Mouse (Mus musculus) heart, embryonic 15.5 days (tissue): ENCODE measurements around the gene Pcsk7. TPM values are rescaled to one million over a fixed set of nuclear protein-coding genes. Genes with fewer than 3 reads are reported as not detected.

ENCODE experiments used
- ATAC-seq: fragments of 200-750 bp; cut with Nextera tagmentation; replicated peaks from 2 replicates; pipeline ENCODE4 v1.8.0; 2017; ENCODE audit warnings: low read depth, moderate TSS enrichment; ENCODE audit not compliant: insufficient number of reproducible peaks, insufficient read depth, low FRiP score
- H3K27ac ChIP-seq: fragments of 300-500 bp; sonication (generic); 2 replicates; pipeline ENCODE4 v1.5.1; 2015; ENCODE audit warnings: mild to moderate bottlenecking, inconsistent platforms
- H3K27me3 ChIP-seq: fragments of 300-500 bp; sonication (generic); 2 replicates; pipeline ENCODE4 v1.6.1; 2015; ENCODE audit warnings: inconsistent platforms
- H3K36me3 ChIP-seq: fragments of 300-500 bp; sonication (generic); 2 replicates; pipeline ENCODE4 v1.6.1; 2015; ENCODE audit warnings: mild to moderate bottlenecking, inconsistent platforms
- H3K4me1 ChIP-seq: fragments of 300-500 bp; sonication (generic); replicated peaks from 2 replicates; pipeline ENCODE4 v1.6.1; 2015; ENCODE audit warnings: inconsistent platforms
- H3K4me2 ChIP-seq: fragments of 300-500 bp; sonication (generic); 2 replicates; pipeline ENCODE4 v1.6.1; 2015; ENCODE audit warnings: inconsistent platforms, mild to moderate bottlenecking, moderate library complexity
- H3K4me3 ChIP-seq: fragments of 300-500 bp; sonication (generic); 2 replicates; pipeline ENCODE4 v1.5.1; 2015; ENCODE audit warnings: mild to moderate bottlenecking, inconsistent platforms
- H3K9ac ChIP-seq: fragments of 300-500 bp; sonication (generic); 2 replicates; pipeline ENCODE4 v1.6.1; 2015; ENCODE audit warnings: mild to moderate bottlenecking, inconsistent platforms
- H3K9me3 ChIP-seq: fragments of 300-500 bp; sonication (generic); replicated peaks from 2 replicates; pipeline ENCODE4 v1.6.1; 2016; ENCODE audit warnings: inconsistent platforms
- WGBS: fragments of 180-500 bp; shearing (Covaris S2); methylation state at CpG from one replicate; pipeline ENCODE4 v1.1.7; 2015; ENCODE audit warnings: mixed read lengths; 5-methylcytosine and 5-hydroxymethylcytosine counted together
- polyA plus RNA-seq: library from polyadenylated mRNA; unstranded; fragments of >200 nt; fragmentation: Nextera tagmentation; extraction: Ambion mirVana; gene quantifications from 2 replicates; pipeline ENCODE4 v1.2.1, GENCODE M21; 2015

The Pcsk7 gene
- polyA plus RNA-seq: 17.0 and 19.6 TPM in 2 replicates

- Histone ChIP-seq H3K4me1 (peaks cover 21% of the 10 kb centered on the region), H3K9me3 (no peaks in the 10 kb centered on the region), H3K27ac (peak within 1 kb of the TSS; percentile 97), H3K4me3 (peak within 1 kb of the TSS; percentile 78), H3K36me3 (peaks cover 42% of the 10 kb centered on the region), H3K9ac (peak within 1 kb of the TSS; percentile 86), H3K4me2 (peak within 1 kb of the TSS; percentile 71), H3K27me3 (no peaks in the 10 kb centered on the region)
- ATAC-seq: peak; percentile 92
- WGBS: under 1% methylated on average over 71 of the region's 80 CpGs
Measured at GRCm38 (mm10) chr9:45906355-45907077, at the start of gene Pcsk7, which contains the start of gene Rnf214. Gene Pcsk7, plus strand, starts transcription at chr9:45906497. Gene Rnf214, minus strand, starts transcription at chr9:45906911.

- 85% methylated on average over 10 of the region's 10 CpGs for whole genome bisulfite sequencing
Measured at GRCm38 (mm10) chr9:45859364-45859763, 46.9 kb upstream of the Pcsk7 start.

DNA sequence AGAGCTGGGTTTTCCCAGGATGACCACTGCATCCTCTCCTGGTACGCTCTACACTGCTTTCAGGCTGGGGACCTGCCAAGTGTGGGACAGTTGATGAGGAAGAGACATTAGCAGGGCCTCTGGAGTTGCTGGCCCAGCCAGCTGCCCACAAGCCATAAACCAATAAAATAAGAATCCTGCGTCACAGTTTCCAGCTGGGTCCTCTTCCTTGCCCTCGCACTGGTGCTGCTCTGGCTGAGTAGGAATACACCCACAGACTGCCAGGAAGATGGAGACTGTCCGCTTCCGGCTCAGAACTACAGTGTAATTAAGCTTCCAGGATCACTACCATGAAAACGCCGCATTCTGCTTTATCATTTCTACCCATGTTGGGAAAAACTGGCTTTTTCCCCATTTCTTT, 44.5 kb upstream of the Pcsk7 start:
- WGBS: 93% methylated on average over 7 of the region's 7 CpGs
- no peak overlapping the region for H3K9ac ChIP-seq
- H3K9me3 ChIP-seq: no peaks in the 10 kb centered on the region
- H3K4me2 ChIP-seq: no peak overlapping the region
- no peak overlapping the region for H3K27ac ChIP-seq
- no peaks in the 10 kb centered on the region for H3K4me1 ChIP-seq
- ATAC-seq: no peak
- H3K4me3 ChIP-seq: no peak overlapping the region
- H3K36me3 ChIP-seq: peaks cover 83% of the 10 kb centered on the region
- H3K27me3 ChIP-seq: no peaks in the 10 kb centered on the region

More at GRCm38 (mm10) chr9:45859364-45859763, 46.9 kb upstream of the Pcsk7 start:
- no peak for ATAC-seq
- H3K4me1 ChIP-seq: no peaks in the 10 kb centered on the region
- H3K27ac ChIP-seq: no peak overlapping the region
- H3K36me3 ChIP-seq: peaks cover 77% of the 10 kb centered on the region
- no peaks in the 10 kb centered on the region for H3K27me3 ChIP-seq
- no peak overlapping the region for H3K4me3 ChIP-seq
- H3K9ac ChIP-seq: no peak overlapping the region
- H3K9me3 ChIP-seq: no peaks in the 10 kb centered on the region
- H3K4me2 ChIP-seq: no peak overlapping the region

DNA sequence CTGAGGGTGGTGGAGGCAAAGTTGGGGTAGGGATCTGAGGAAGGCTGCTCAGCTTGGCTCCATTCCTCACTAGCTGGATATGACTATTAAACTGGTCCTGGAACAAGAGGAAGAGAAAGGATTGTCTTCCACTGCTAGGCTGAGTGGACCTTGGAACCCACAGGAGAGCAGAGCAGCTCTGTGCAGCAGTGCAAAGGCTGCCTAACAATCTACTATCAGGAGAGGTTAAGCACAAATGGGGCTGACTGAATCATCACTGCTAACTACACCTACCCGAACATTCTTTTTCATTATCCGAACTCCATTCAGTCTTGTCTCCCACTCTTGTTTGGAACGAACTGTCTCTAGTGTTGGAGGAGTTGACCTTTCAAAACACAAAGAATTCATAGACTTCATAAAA, 37.1 kb upstream of the Pcsk7 start:
- Histone ChIP-seq H3K9me3 (no peaks in the 10 kb centered on the region), H3K27me3 (no peaks in the 10 kb centered on the region), H3K4me1 (no peaks in the 10 kb centered on the region), H3K27ac (no peak overlapping the region), H3K9ac (no peak overlapping the region), H3K36me3 (peaks cover 74% of the 10 kb centered on the region), H3K4me2 (no peak overlapping the region), H3K4me3 (no peak overlapping the region)
- 90% methylated on average over 3 of the region's 3 CpGs for WGBS
- no peak for ATAC-seq

DNA sequence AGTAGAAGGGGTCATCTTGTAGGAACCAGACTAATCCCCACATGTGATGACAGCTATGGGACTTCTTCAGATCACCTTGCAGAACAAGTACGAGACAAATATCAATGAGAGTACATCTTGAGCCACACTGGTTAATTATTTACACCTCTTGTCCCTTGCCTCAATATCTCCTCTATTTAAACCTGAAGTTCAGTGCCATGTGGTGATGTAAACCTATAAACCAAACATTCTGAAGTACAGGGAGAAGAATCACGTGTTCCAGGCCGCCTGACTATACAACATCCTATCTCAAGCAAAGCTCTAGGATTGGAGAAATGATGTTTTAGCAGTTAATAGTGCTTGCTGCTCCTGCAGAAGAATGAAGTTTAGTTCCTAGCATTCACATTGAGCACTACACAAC, 36.0 kb upstream of the Pcsk7 start:
- ATAC-seq: no peak
- H3K36me3 ChIP-seq: peaks cover 63% of the 10 kb centered on the region

DNA sequence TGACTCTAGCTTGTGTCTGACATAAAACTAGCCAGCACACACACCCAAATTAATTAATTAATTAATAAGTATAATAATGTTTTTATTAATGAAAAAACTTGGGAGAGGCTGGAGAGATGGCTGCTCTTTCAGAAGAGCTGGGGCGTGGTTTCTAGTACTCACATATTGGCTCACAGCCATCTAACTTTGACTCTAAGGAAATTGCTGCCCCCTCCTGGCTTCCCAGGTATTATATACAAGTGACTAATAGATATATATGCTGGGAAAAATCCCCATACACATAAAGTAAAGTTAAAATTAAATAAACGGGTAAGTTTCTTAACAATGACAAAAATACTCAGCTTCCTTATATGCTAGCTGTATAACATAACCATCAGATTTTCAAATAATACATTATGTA, 28.4 kb upstream of the Pcsk7 start:
- Histone ChIP-seq H3K27ac (no peak overlapping the region), H3K36me3 (peaks cover 29% of the 10 kb centered on the region; the same call in 1 of the 2 replicates), H3K4me1 (no peaks in the 10 kb centered on the region), H3K9me3 (no peaks in the 10 kb centered on the region), H3K4me2 (no peak overlapping the region), H3K27me3 (no peaks in the 10 kb centered on the region), H3K4me3 (no peak overlapping the region), H3K9ac (no peak overlapping the region)
- WGBS: 57% methylated on average over 2 of the region's 2 CpGs
- ATAC-seq: no peak

More for the DNA sequence above, 36.0 kb upstream of the Pcsk7 start:
- Histone ChIP-seq H3K4me3 (no peak overlapping the region), H3K4me2 (no peak overlapping the region), H3K27me3 (no peaks in the 10 kb centered on the region), H3K9ac (no peak overlapping the region), H3K27ac (no peak overlapping the region), H3K9me3 (no peaks in the 10 kb centered on the region), H3K4me1 (no peaks in the 10 kb centered on the region)
- WGBS: 89% methylated on average over 3 of the region's 3 CpGs

DNA sequence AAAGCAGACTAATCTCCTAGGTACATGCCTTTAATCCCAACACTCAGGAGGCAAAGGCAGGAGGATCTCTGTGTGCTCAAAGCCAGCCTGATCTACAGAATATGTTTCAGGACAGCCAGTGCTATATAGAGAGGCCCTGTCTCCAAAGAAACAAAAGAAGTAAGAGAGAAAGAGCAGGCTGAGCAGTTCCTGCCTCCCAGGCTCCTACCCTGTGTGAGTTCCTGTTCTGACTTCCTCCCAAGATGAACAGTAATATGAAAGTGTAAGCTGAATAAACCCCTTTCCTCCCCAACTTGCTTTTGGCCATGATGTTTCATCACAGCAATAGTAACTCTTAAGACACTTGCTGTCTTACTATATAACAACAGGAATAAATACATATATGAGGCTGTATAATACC, 12.6 kb upstream of the Pcsk7 start:
- H3K36me3 ChIP-seq: peaks cover 85% of the 10 kb centered on the region
- ATAC-seq: no peak
- H3K4me1 ChIP-seq: no peaks in the 10 kb centered on the region
- H3K9me3 ChIP-seq: no peaks in the 10 kb centered on the region
- H3K4me2 ChIP-seq: no peak overlapping the region
- H3K27ac ChIP-seq: no peak overlapping the region
- H3K27me3 ChIP-seq: no peaks in the 10 kb centered on the region
- H3K4me3 ChIP-seq: no peak overlapping the region
- no peak overlapping the region for H3K9ac ChIP-seq

DNA sequence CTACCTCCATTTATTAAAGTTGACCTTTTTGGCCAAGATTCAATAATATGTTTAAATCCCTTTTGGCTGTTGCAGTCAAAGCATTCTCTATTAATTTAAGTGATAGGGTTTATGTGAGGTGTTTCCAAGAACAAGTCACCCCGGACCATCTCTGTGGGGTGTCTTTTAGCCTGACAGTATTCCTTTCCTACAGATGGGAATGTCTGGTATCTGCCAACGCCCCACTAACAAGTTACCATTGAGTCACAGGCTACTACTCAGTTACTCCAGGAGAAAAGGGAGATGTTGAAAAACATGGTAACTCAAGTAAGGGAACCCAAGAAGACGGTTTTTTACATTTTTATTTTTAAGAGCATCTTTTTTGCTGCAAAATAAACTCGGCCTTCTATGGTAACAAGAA, 1.1 kb upstream of the Pcsk7 start:
- H3K4me2 ChIP-seq: peak overlapping the region; percentile 71
- H3K36me3 ChIP-seq: peaks cover 33% of the 10 kb centered on the region
- H3K9ac ChIP-seq: peak overlapping the region; percentile 86
- no peaks in the 10 kb centered on the region for H3K9me3 ChIP-seq
- no peak for ATAC-seq
- WGBS: 45% methylated on average over 4 of the region's 4 CpGs
- H3K4me3 ChIP-seq: peak overlapping the region; percentile 78
- no peaks in the 10 kb centered on the region for H3K27me3 ChIP-seq
- H3K27ac ChIP-seq: no peak overlapping the region
- H3K4me1 ChIP-seq: peaks cover 21% of the 10 kb centered on the region

GRCm38 (mm10) chr9:45905811-45906237, 473 bp upstream of the Pcsk7 start:
- ATAC-seq: peak; percentile 33
- peak overlapping the region; percentile 78 for H3K4me3 ChIP-seq
- H3K27ac ChIP-seq: peak overlapping the region; percentile 97
- no peaks in the 10 kb centered on the region for H3K9me3 ChIP-seq
- H3K4me1 ChIP-seq: peaks cover 21% of the 10 kb centered on the region
- no peaks in the 10 kb centered on the region for H3K27me3 ChIP-seq
- peak overlapping the region; percentile 86 for H3K9ac ChIP-seq
- WGBS: under 1% methylated on average over 23 of the region's 27 CpGs
- H3K36me3 ChIP-seq: peaks cover 40% of the 10 kb centered on the region
- H3K4me2 ChIP-seq: peak overlapping the region; percentile 71

GRCm38 (mm10) chr9:45907078-45907428, 756 bp downstream of the Pcsk7 start:
- ATAC-seq: peak; percentile 15
- Histone ChIP-seq H3K36me3 (peaks cover 42% of the 10 kb centered on the region), H3K9ac (peak overlapping the region; percentile 86), H3K9me3 (no peaks in the 10 kb centered on the region), H3K4me2 (peak overlapping the region; percentile 71), H3K4me1 (peaks cover 21% of the 10 kb centered on the region), H3K27ac (peak overlapping the region; percentile 97), H3K27me3 (no peaks in the 10 kb centered on the region), H3K4me3 (peak overlapping the region; percentile 78)
- 0% methylated on average over 19 of the region's 19 CpGs for WGBS

DNA sequence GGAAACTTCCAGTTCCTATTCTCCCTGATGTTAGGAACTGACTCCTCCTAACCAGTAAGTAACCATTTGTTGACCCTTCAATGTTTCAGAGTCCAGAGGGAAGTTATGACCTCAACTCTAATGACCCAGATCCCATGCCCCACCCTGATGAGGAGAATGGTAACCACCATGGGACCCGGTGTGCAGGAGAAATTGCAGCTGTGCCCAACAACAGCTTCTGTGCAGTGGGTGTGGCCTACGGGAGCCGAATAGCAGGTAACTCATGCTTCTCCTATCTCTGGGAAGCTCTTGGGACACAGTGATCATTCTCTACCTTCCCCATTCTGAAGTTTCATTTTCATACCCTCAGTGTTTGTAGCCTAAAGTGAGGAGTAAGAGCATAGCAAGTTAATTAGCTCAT, 4.7 kb downstream of the Pcsk7 start:
- no peaks in the 10 kb centered on the region for H3K27me3 ChIP-seq
- no peaks in the 10 kb centered on the region for H3K9me3 ChIP-seq
- H3K4me1 ChIP-seq: peaks cover 10% of the 10 kb centered on the region
- no peak overlapping the region for H3K4me2 ChIP-seq
- H3K9ac ChIP-seq: no peak overlapping the region
- peaks cover 70% of the 10 kb centered on the region for H3K36me3 ChIP-seq
- WGBS: 91% methylated on average over 3 of the region's 3 CpGs
- no peak overlapping the region for H3K4me3 ChIP-seq
- no peak overlapping the region for H3K27ac ChIP-seq
- no peak for ATAC-seq

GRCm38 (mm10) chr9:45911673-45912072, 5.4 kb downstream of the Pcsk7 start:
- Histone ChIP-seq H3K9me3 (no peaks in the 10 kb centered on the region), H3K27me3 (no peaks in the 10 kb centered on the region), H3K27ac (no peak overlapping the region), H3K9ac (no peak overlapping the region), H3K4me2 (no peak overlapping the region), H3K4me3 (no peak overlapping the region), H3K36me3 (peaks cover 77% of the 10 kb centered on the region), H3K4me1 (peaks cover 10% of the 10 kb centered on the region)
- 48% methylated on average over 1 of the region's 1 CpGs for WGBS
- no peak for ATAC-seq
